Mouse (Mus musculus) heart, postnatal 0 days (tissue): Measurements from ENCODE around the gene Baiap2l2.
A peak's percentile ranks its signal among the peaks of the same experiment; 100 is the strongest.

Source experiments
- CTCF ChIP-seq: IDR thresholded peaks from 2 replicates; pipeline ENCODE4 v1.5.1; 2016; ENCODE audit warnings: antibody characterized with exemption, control low read depth, low read depth
- EP300 ChIP-seq: IDR thresholded peaks from 2 replicates; pipeline ENCODE4 v1.6.1; 2016; ENCODE audit warnings: antibody characterized with exemption, low read depth

GRCm38 (mm10) chr15:79229058-79229821, 56.1 kb downstream of the Baiap2l2 start, which contains the start of the genes Pick1 and Gm49486:
- TF ChIP-seq CTCF (no peak), EP300 (peak; percentile 39; the same call in 1 of the 2 replicates)
